Mouse (Mus musculus): ENCODE results near the gene Sptbn1. TPM values are rescaled to one million over a fixed set of nuclear protein-coding genes. Genes with fewer than 3 reads are reported as not detected.
A peak's percentile ranks its signal among the peaks of the same experiment; 100 is the strongest.

Sptbn1 gene
- polyA plus RNA-seq (2016; fragmentation: Nextera tagmentation; extraction: Ambion mirVana): 60.1 and 68.8 TPM in 2 replicates

DNA sequence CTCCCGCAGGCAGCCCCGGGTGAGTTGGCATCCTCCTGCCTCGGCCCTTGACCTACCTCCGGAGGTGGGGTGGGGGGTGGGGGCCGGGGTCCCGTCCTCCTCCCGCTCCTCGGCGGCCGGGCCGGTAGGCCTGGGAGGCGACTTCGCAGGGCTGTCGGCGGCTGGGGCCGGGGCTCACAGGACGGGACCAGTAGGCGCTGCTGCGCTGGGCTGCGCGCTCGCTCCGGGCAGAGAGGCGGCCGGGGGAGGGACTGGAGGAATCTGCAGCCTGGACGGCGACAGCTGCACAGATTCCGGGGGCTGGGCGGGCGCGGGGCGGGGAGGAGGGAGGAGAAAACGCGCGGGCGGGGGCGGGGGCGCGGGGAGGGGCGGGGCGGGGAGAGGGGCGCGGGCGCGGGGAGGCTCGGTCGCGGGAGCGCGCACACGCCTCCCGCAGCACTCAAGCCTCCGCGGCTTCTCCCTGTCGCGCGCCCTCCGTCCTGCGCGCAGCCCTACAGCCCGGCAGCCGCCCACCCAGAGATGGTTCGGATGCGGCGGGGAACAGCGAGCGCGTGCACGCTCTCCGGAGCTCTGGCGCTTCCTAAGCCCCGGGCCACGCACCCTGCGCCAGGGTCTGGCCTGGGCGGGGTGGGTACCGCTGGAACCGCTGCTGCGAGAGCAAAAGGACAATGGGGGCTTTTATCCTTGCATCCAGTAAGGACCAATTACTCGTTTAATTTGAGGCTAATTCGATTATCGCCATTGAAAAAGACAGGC is at the start of gene Sptbn1:
Gene Sptbn1 (minus strand): TSS at position 284 of the 756 bp plus-strand sequence.
- Histone ChIP-seq H3K27me3 (ENCODE audit: insufficient read depth, poor library complexity, severe bottlenecking) (peaks cover 11% of the 10 kb centered on the region), H3K4me1 (replicated peaks) (peaks cover 15% of the 10 kb centered on the region), H3K4me3 (peak within 1 kb of the TSS; percentile 96), H3K27ac (peak within 1 kb of the TSS; percentile 91), H3K9me3 (no peaks in the 10 kb centered on the region), H3K36me3 (no peaks in the 10 kb centered on the region)
- WGBS: under 1% methylated on average over 62 of the region's 81 CpGs
- DNase-seq (ENCODE audit: low spot score): peak; percentile 91

DNA sequence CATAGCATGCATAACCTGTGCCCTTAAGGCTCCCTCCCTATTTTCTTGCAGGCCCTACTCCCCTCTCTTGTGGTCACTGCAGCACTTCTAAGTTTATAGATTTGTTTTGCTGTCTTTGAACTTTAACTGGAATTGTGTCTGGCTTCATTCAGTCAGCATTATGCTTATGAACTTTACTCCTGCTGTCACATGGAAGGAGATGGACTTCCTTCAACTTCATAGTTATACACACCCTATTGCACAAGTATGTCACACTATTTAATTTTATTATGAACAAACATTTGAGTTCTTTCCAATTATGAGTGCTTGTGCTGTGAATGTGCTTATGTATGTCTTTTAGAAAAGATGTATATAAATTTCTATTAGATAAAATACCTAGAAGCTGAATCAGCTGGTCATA is 26.3 kb upstream of the Sptbn1 start:
- no peak overlapping the region for H3K27ac ChIP-seq
- no peak for DNase-seq (ENCODE audit: low spot score)

DNA sequence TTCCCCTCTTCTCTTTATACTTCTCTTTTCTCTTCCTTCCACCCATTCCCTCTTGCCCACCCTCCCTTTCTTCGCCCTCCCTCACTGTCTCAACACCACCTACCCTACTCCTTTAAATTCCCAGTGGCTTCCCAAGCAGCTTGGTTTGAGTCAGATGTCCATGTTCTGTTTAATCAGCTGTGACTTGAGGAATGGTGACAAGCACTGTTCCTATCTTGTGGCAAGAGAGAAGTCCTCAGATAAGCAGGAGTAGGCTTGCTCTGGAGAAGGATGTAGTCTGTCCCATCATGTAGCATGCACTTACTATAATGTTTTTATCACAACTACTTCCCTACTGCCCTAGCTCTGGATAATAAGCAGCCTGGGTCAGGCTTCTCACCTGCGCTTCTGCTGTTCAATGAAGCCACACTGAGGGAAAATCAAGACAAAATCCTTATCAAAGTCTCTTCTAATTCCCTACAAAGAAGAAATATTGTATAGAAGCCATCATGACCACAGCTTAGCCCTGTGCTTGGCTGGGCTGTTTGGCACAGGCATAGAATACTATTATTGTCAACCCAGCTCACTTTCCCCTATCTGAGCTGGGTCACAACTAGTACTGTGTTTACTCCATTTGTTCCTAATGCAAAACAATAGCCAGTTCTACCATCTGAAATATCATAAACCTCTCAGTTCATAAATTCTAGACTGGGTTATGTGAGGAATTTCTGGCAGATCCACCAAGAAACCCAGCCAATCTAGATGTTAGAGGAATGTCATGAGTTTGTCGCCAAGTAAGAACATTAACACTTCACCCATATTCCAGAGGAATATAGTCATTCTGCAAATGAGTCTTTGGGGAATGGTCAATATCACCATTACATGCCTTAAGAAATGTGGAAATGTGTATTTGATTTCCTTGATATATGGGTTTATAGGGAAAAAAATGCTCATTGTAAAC is 24.5 kb upstream of the Sptbn1 start:
- no peak overlapping the region for H3K27ac ChIP-seq
- no peaks in the 10 kb centered on the region for H3K27me3 ChIP-seq (ENCODE audit: insufficient read depth, poor library complexity, severe bottlenecking)
- no peak for DNase-seq (ENCODE audit: low spot score)
- H3K9me3 ChIP-seq: no peaks in the 10 kb centered on the region
- H3K4me1 ChIP-seq (replicated peaks): no peaks in the 10 kb centered on the region
- WGBS: 92% methylated on average over 3 of the region's 3 CpGs
- H3K36me3 ChIP-seq: no peaks in the 10 kb centered on the region
- H3K4me3 ChIP-seq: no peak overlapping the region

More for the DNA sequence above, 26.3 kb upstream of the Sptbn1 start:
- Histone ChIP-seq H3K4me1 (replicated peaks) (no peaks in the 10 kb centered on the region), H3K4me3 (no peak overlapping the region), H3K27me3 (ENCODE audit: insufficient read depth, poor library complexity, severe bottlenecking) (no peaks in the 10 kb centered on the region), H3K36me3 (no peaks in the 10 kb centered on the region), H3K9me3 (no peaks in the 10 kb centered on the region)

DNA sequence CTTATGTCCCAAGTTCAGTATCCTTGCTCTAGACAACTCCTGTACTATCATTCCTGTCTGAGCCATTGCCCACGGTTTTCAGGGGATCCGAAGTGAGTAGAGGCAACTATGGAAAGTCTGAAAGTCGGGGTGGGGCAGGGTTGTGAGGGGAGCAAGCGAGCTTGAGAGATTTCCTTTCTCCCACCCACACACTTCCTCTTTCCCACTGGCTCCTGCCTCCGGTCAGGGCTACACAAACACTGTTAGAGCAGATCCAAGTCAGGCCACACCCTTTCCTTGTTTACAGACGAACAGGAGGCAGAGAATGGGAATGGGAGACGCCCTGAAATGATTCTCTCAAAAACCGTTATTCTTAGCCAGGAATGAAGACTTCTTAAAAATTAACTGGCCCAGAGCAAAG is 23.2 kb upstream of the Sptbn1 start:
- Histone ChIP-seq H3K9me3 (no peaks in the 10 kb centered on the region), H3K27ac (no peak overlapping the region), H3K4me1 (replicated peaks) (no peaks in the 10 kb centered on the region), H3K4me3 (no peak overlapping the region), H3K27me3 (ENCODE audit: insufficient read depth, poor library complexity, severe bottlenecking) (no peaks in the 10 kb centered on the region), H3K36me3 (no peaks in the 10 kb centered on the region)
- DNase-seq (ENCODE audit: low spot score): no peak
- WGBS: 60% methylated on average over 8 of the region's 8 CpGs

DNA sequence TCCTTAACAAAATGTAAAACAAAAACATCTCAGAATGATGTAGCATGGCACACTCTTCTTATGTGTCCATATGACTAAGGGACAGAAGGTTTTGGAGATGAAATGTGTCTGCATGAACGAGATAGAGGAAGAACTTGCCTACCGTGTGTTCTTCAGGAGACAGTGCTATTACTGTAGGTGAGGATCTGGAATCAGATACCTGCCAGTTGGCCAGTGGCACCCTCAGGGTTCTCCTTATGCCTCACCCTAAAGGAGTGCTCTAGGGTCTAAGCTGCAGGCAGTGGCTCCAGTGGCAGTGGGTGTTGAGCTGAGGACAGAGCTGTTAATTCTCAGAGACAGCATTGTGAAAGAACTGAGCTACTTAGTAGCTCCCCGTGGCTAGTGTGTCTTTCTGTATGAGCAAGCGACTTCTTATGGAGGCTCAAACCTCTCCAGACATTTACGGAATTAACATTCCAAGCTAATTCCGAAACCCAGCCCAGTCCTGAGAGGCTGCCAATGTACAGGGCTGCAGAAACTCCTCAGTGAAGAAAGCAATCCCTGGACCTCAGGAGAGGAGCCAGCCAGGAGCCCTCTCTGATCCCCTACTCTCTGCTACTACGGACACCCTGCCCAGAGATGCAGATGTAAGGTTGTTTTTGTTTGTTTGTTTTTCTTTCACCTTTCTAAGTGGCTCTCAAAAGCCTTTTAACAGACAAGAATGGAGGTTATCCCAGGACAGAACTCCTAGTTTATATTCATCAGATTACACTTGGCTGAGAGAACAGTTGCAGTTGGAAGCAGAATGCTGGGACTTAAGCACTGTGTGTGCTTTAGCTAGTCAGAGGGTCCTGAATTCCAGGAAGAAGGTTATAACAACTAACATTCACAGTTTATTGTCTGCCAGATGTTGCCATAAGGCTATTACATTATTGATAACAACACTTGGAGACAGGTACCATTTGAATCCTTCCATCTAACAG is 21.8 kb upstream of the Sptbn1 start:
- Histone ChIP-seq H3K36me3 (no peaks in the 10 kb centered on the region), H3K4me1 (replicated peaks) (no peaks in the 10 kb centered on the region), H3K9me3 (no peaks in the 10 kb centered on the region), H3K27me3 (ENCODE audit: insufficient read depth, poor library complexity, severe bottlenecking) (no peaks in the 10 kb centered on the region), H3K27ac (no peak overlapping the region), H3K4me3 (no peak overlapping the region)
- 78% methylated on average over 7 of the region's 7 CpGs for WGBS
- DNase-seq (ENCODE audit: low spot score): no peak

DNA sequence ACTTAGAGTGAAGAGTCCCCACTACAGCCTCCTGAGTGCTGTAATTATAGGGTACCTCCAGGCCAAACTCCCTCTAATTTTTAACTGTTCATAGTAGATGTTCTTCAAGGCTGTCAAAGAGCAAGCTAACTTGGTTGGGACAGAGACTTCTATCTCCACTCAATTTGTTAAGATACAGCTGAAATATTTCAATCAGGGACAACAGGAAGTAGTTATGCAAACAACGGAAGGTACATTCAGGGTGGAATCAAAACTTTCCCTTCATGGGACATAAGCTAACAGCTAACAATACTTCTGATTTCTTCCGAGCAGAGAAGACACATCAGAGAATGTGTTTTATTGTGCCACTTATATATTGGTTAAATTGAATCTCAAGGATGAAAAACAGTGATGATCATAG is 20.1 kb upstream of the Sptbn1 start:
- Histone ChIP-seq H3K4me3 (no peak overlapping the region), H3K36me3 (no peaks in the 10 kb centered on the region)

DNA sequence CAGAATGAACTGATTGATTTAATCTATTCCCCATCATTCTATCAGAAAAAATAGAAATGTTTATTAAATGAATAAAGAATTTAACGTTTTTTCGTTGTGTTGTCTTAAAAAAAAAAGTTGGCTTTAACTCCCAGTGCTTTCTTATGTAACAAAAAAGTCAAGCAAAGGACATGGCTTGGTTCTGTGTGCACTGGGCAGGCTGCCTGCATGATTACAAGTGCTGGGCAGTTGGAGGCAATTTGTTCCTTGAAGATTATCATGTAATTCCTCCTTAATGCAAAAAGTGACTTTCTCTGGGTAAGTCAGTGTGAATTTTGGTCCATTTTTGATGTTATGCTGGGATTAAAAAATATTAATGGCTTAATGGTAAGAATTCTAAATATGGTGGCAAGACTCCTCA is 15.7 kb upstream of the Sptbn1 start:
- no peak for DNase-seq (ENCODE audit: low spot score)
- 70% methylated on average over 2 of the region's 2 CpGs for WGBS
- Histone ChIP-seq H3K9me3 (no peaks in the 10 kb centered on the region), H3K4me1 (replicated peaks) (no peaks in the 10 kb centered on the region), H3K27me3 (ENCODE audit: insufficient read depth, poor library complexity, severe bottlenecking) (no peaks in the 10 kb centered on the region), H3K36me3 (no peaks in the 10 kb centered on the region), H3K27ac (no peak overlapping the region), H3K4me3 (no peak overlapping the region)

More for the DNA sequence above, 20.1 kb upstream of the Sptbn1 start:
- H3K9me3 ChIP-seq: no peaks in the 10 kb centered on the region
- 92% methylated on average over 2 of the region's 2 CpGs for WGBS
- H3K27me3 ChIP-seq (ENCODE audit: insufficient read depth, poor library complexity, severe bottlenecking): no peaks in the 10 kb centered on the region
- H3K27ac ChIP-seq: no peak overlapping the region
- no peaks in the 10 kb centered on the region for H3K4me1 ChIP-seq (replicated peaks)
- DNase-seq (ENCODE audit: low spot score): no peak

DNA sequence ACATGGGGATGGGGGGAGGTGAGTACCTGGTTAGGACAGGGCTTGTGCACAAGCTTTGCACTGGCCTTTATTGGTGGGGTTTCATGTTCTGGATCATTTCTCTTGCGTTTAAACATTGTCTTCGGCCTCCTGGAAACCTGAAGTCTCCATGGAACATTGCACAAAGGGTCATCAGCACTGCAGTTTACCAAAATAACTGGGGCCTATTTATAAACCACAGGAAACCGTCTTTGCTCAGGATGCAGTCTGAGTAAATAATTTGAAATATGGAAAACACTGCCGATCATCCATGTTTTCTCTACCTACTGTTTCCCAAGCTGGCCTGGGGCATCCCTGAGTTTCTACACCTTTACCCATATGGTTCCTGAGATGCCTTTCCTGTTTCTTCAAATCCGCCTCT is 13.1 kb upstream of the Sptbn1 start:
- H3K4me1 ChIP-seq (replicated peaks): no peaks in the 10 kb centered on the region
- no peaks in the 10 kb centered on the region for H3K27me3 ChIP-seq (ENCODE audit: insufficient read depth, poor library complexity, severe bottlenecking)
- no peaks in the 10 kb centered on the region for H3K9me3 ChIP-seq
- WGBS: 86% methylated on average over 5 of the region's 5 CpGs
- no peak overlapping the region for H3K27ac ChIP-seq
- no peak for DNase-seq (ENCODE audit: low spot score)
- H3K4me3 ChIP-seq: no peak overlapping the region
- no peaks in the 10 kb centered on the region for H3K36me3 ChIP-seq

DNA sequence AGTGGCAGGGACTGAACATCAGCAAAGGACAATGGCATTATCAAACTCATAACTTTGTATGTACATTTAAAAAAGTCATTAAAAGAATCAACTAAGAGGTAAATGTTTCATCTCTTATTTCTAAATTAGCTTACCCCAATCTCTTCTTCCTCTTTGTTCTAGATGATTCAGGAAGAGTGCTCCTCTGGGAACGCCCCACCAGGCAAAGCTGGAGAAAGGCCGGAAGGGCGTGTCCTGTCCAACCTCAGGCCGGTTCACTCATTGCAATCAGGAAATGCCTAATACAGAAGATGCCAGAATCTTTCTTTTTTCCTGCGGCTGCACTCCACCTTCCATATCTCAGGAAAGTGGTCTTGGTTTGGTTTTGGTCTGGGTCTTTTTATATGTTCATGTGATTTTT is 11.3 kb upstream of the Sptbn1 start:
- no peaks in the 10 kb centered on the region for H3K27me3 ChIP-seq (ENCODE audit: insufficient read depth, poor library complexity, severe bottlenecking)
- H3K9me3 ChIP-seq: no peaks in the 10 kb centered on the region
- no peaks in the 10 kb centered on the region for H3K4me1 ChIP-seq (replicated peaks)
- no peaks in the 10 kb centered on the region for H3K36me3 ChIP-seq
- 85% methylated on average over 5 of the region's 5 CpGs for WGBS
- H3K4me3 ChIP-seq: no peak overlapping the region
- no peak for DNase-seq (ENCODE audit: low spot score)
- H3K27ac ChIP-seq: no peak overlapping the region

DNA sequence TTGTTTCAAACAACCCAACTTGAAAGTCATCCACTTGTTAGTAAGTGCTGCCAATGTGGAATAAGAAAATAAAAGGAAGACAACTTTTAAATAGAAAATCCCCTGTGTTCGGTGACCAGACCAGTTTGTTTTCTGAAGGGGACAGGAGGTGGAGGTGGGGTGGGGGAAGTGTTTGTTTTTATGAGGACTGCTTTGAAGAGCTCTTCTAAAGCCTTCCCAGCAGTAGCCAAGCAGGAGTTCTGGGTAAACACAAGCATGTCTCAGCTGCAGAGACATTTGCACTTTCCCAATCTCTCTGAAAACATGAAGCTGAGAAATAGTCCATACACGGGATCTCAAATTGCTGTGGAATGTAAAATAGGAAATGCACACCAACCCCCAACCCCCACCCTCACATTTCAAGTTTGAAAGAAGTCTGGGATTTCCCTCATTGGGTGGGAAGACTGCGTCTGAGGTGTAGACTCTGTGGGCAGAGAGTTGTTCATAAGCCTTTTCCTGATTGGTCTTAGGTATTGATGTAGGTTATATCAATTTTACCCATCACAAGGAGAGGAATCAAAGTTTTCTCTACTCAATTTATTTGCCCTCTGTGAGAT is 7.6 kb upstream of the Sptbn1 start:
- Histone ChIP-seq H3K27me3 (ENCODE audit: insufficient read depth, poor library complexity, severe bottlenecking) (no peaks in the 10 kb centered on the region), H3K4me3 (no peak overlapping the region), H3K36me3 (no peaks in the 10 kb centered on the region), H3K9me3 (no peaks in the 10 kb centered on the region), H3K27ac (no peak overlapping the region), H3K4me1 (replicated peaks) (no peaks in the 10 kb centered on the region)
- DNase-seq (ENCODE audit: low spot score): no peak
- 53% methylated on average over 3 of the region's 3 CpGs for WGBS

DNA sequence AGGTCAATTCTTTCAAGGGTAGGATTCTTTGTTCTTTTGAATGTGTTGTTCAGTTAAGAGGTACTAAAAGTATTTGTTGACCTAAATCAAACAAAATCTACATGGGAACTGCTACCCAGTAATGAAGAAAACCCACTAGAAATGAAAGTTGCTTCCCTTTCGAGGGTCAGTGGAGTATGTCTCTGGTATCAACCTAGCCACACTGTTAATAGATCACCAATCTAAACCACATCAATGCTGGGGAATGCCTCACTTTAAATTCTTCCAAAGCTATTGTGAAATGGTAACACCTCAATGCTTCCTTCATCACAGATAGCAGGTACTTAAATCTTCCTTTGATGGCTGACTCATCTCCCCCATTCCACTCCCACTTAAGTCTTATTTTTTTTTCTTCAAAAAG is 1.5 kb upstream of the Sptbn1 start:
- H3K27ac ChIP-seq: no peak overlapping the region
- peaks cover 11% of the 10 kb centered on the region for H3K27me3 ChIP-seq (ENCODE audit: insufficient read depth, poor library complexity, severe bottlenecking)
- 87% methylated on average over 1 of the region's 1 CpGs for WGBS
- peaks cover 15% of the 10 kb centered on the region for H3K4me1 ChIP-seq (replicated peaks)
- no peak overlapping the region for H3K4me3 ChIP-seq
- H3K36me3 ChIP-seq: no peaks in the 10 kb centered on the region
- no peak for DNase-seq (ENCODE audit: low spot score)
- H3K9me3 ChIP-seq: no peaks in the 10 kb centered on the region

Measured in hindbrain, embryonic 10.5 days (tissue).